In the genomic region with DNA sequence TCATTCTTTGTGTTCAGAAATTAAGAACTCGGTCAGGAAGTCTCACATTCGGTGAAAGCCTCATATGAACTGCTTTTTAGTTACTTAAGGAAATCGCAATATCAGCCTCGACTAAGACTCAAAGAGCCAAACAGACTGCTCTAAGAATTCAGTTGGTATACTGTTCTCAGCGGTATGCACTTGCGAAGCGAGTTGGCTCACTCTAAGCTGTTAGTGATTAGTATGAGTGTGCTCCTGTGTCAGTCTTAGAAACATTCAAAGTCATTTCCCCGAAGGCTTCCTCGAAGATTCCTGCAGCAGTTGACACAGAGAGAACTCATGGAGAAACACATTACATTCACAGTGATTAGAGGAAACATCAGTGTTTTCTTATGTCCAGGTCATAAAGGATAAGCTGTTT, we compare ENCODE assay signal across 25 mouse cellular contexts. TPM values are rescaled to one million over a fixed set of nuclear protein-coding genes. Genes with fewer than 3 reads are reported as not detected.
DNase-seq lines count a peak whose midpoint lies in the region; ATAC-seq and TF ChIP-seq lines count a peak whose summit lies in the region.
"Had no signal": no experiment of that assay in that cellular context is flagged by ENCODE, and none has a peak within 500 bp of the region (broad histone marks: within the 10 kb centered on the region; RNA-seq: fewer than 3 reads in every experiment).

No protein-coding gene starts in this region.

- TF ChIP-seq CTCF in hindbrain, postnatal 0 days (IDR thresholded peaks at IDR 0.05; ENCODE audit: low read depth) = no peak
- no peak for TF ChIP-seq CTCF in stomach, postnatal 0 days (IDR thresholded peaks at IDR 0.05; ENCODE audit: low read depth)

- H3K4me3 ChIP-seq in hindbrain, postnatal 0 days (ENCODE audit: low read length) = no peak overlapping the region
- no peak overlapping the region for H3K4me3 ChIP-seq in hindbrain, embryonic 16.5 days (ENCODE audit: low read length)
- no peak overlapping the region for H3K4me3 ChIP-seq in midbrain, embryonic 12.5 days
- H3K4me3 ChIP-seq in neural tube, embryonic 15.5 days (replicated peaks) = no peak overlapping the region
- H3K4me3 ChIP-seq in stomach, postnatal 0 days (ENCODE audit: low read depth, low read length) = no peak overlapping the region
- H3K4me3 ChIP-seq: embryonic facial prominence, embryonic 13.5 days; heart, embryonic 10.5 days; layer of hippocampus, adult 2 months; limb, embryonic 15.5 days; myocyte had no signal

- 35% methylated on average over 9 of the region's 9 CpGs for WGBS in hindbrain, postnatal 0 days
- WGBS in hindbrain, embryonic 16.5 days = 46% methylated on average over 9 of the region's 9 CpGs
- WGBS in midbrain, embryonic 12.5 days = 29% methylated on average over 9 of the region's 9 CpGs
- 27% methylated on average over 9 of the region's 9 CpGs for WGBS in neural tube, embryonic 15.5 days
- WGBS in stomach, postnatal 0 days = 55% methylated on average over 9 of the region's 9 CpGs

- no peaks in the 10 kb centered on the region for H3K9me3 ChIP-seq in hindbrain, postnatal 0 days (ENCODE audit: low read length)
- no peaks in the 10 kb centered on the region for H3K9me3 ChIP-seq in hindbrain, embryonic 16.5 days (ENCODE audit: control insufficient read depth, low read length)
- no peaks in the 10 kb centered on the region for H3K9me3 ChIP-seq in midbrain, embryonic 12.5 days
- no peaks in the 10 kb centered on the region for H3K9me3 ChIP-seq in neural tube, embryonic 15.5 days (replicated peaks)
- H3K9me3 ChIP-seq in stomach, postnatal 0 days (ENCODE audit: control insufficient read depth, low read length) = no peaks in the 10 kb centered on the region
- H3K9me3 ChIP-seq: embryonic facial prominence, embryonic 13.5 days; heart, embryonic 10.5 days; limb, embryonic 15.5 days had no signal

- H3K9ac ChIP-seq in hindbrain, postnatal 0 days (replicated peaks; ENCODE audit: low read length) = no peak overlapping the region
- no peak overlapping the region for H3K9ac ChIP-seq in hindbrain, embryonic 16.5 days (ENCODE audit: low read depth, low read length)
- no peak overlapping the region for H3K9ac ChIP-seq in midbrain, embryonic 12.5 days (replicated peaks)
- no peak overlapping the region for H3K9ac ChIP-seq in neural tube, embryonic 15.5 days (replicated peaks)
- H3K9ac ChIP-seq in stomach, postnatal 0 days (ENCODE audit: low read length) = no peak overlapping the region
- H3K9ac ChIP-seq: embryonic facial prominence, embryonic 13.5 days; limb, embryonic 15.5 days had no signal

- no peak for TF ChIP-seq EP300 in stomach, postnatal 0 days (optimal IDR thresholded peaks at IDR 0.05)

- H3K27me3 ChIP-seq in hindbrain, postnatal 0 days (ENCODE audit: insufficient read depth, low read length) = no peaks in the 10 kb centered on the region
- H3K27me3 ChIP-seq in hindbrain, embryonic 16.5 days (replicated peaks; ENCODE audit: control insufficient read depth, insufficient read depth, low read length) = no peaks in the 10 kb centered on the region
- H3K27me3 ChIP-seq in midbrain, embryonic 12.5 days = 0 out of 2 replicates have a peak, but pooled peaks cover 4% of the 10 kb centered on the region
- no peaks in the 10 kb centered on the region for H3K27me3 ChIP-seq in neural tube, embryonic 15.5 days (replicated peaks)
- H3K27me3 ChIP-seq in stomach, postnatal 0 days (ENCODE audit: control insufficient read depth, insufficient read depth, low read length) = no peaks in the 10 kb centered on the region
- H3K27me3 ChIP-seq: embryonic facial prominence, embryonic 13.5 days; limb, embryonic 15.5 days had no signal

- no peaks in the 10 kb centered on the region for H3K36me3 ChIP-seq in hindbrain, postnatal 0 days (ENCODE audit: insufficient read depth, low read length)
- H3K36me3 ChIP-seq in hindbrain, embryonic 16.5 days (ENCODE audit: control insufficient read depth, insufficient read depth, low read length) = no peaks in the 10 kb centered on the region
- H3K36me3 ChIP-seq in midbrain, embryonic 12.5 days = no peaks in the 10 kb centered on the region
- no peaks in the 10 kb centered on the region for H3K36me3 ChIP-seq in neural tube, embryonic 15.5 days
- no peaks in the 10 kb centered on the region for H3K36me3 ChIP-seq in stomach, postnatal 0 days (ENCODE audit: control insufficient read depth, insufficient read depth, low read length)
- H3K36me3 ChIP-seq: embryonic facial prominence, embryonic 13.5 days; heart, embryonic 10.5 days; limb, embryonic 15.5 days had no signal

- ATAC-seq in hindbrain, postnatal 0 days = no peak
- ATAC-seq in hindbrain, embryonic 16.5 days = no peak
- no peak for ATAC-seq in midbrain, embryonic 12.5 days (ENCODE audit: low FRiP score, low read depth)
- no peak for ATAC-seq in neural tube, embryonic 15.5 days (ENCODE audit: low FRiP score)
- no peak for ATAC-seq in stomach, postnatal 0 days (ENCODE audit: low FRiP score, low TSS enrichment)
- ATAC-seq: activated CD4-positive, CD25-positive, alpha-beta regulatory T cell, adult 4 months; CD4-positive, CD25-positive, alpha-beta regulatory T cell, adult 4 months; Patski had no signal

- H3K4me2 ChIP-seq in hindbrain, postnatal 0 days (ENCODE audit: low read depth, low read length) = no peak overlapping the region
- H3K4me2 ChIP-seq in hindbrain, embryonic 16.5 days (ENCODE audit: low read length) = no peak overlapping the region
- peak overlapping the region; percentile 33 for H3K4me2 ChIP-seq in midbrain, embryonic 12.5 days (replicated peaks)
- peak overlapping the region; percentile 20; the same call in 1 of the 2 replicates for H3K4me2 ChIP-seq in neural tube, embryonic 15.5 days
- no peak overlapping the region for H3K4me2 ChIP-seq in stomach, postnatal 0 days (replicated peaks; ENCODE audit: low read depth)
- H3K4me2 ChIP-seq: embryonic facial prominence, embryonic 13.5 days; limb, embryonic 15.5 days had no signal

- no peak overlapping the region for H3K27ac ChIP-seq in hindbrain, postnatal 0 days
- no peak overlapping the region for H3K27ac ChIP-seq in hindbrain, embryonic 16.5 days (ENCODE audit: low read depth, low read length)
- H3K27ac ChIP-seq in midbrain, embryonic 12.5 days (replicated peaks) = 0 out of 2 replicates have a peak overlapping the region, but pooled peaks have one; percentile 42
- H3K27ac ChIP-seq in neural tube, embryonic 15.5 days (replicated peaks) = no peak overlapping the region
- no peak overlapping the region for H3K27ac ChIP-seq in stomach, postnatal 0 days (replicated peaks)
- H3K27ac ChIP-seq: embryonic facial prominence, embryonic 13.5 days; heart, embryonic 10.5 days; layer of hippocampus, adult 2 months; limb, embryonic 15.5 days had no signal

- H3K4me1 ChIP-seq in hindbrain, postnatal 0 days (ENCODE audit: insufficient read depth, low read length) = no peaks in the 10 kb centered on the region
- no peaks in the 10 kb centered on the region for H3K4me1 ChIP-seq in hindbrain, embryonic 16.5 days (ENCODE audit: control insufficient read depth, insufficient read depth, low read depth, low read length)
- peaks cover 2% of the 10 kb centered on the region; the same call in 1 of the 2 replicates for H3K4me1 ChIP-seq in midbrain, embryonic 12.5 days
- peaks cover 9% of the 10 kb centered on the region; the same call in 1 of the 2 replicates for H3K4me1 ChIP-seq in neural tube, embryonic 15.5 days
- no peaks in the 10 kb centered on the region for H3K4me1 ChIP-seq in stomach, postnatal 0 days (replicated peaks; ENCODE audit: control insufficient read depth, insufficient read depth)
- H3K4me1 ChIP-seq: heart, embryonic 10.5 days had no signal

- DNase-seq in embryo, embryonic 11 days = peak; percentile 38
- DNase-seq in embryo, embryonic 10.5 days (ENCODE audit: low spot score) = no peak
- DNase-seq in hindbrain, postnatal 0 days (ENCODE audit: low spot score) = peak; percentile 6
- DNase-seq in frontal cortex, postnatal 36 days (ENCODE audit: low spot score in 2 of 2) = no peak
- no peak for DNase-seq in stomach, postnatal 0 days (ENCODE audit: low spot score)
- DNase-seq: adrenal gland, postnatal 14 days; cerebellum, adult 11-12 months; cerebellum, postnatal 14 days; kidney, adult 8-10 months; kidney, postnatal 14 days; layer of hippocampus, postnatal 36 days; lung, postnatal 14 days; thymus, postnatal 36 days had no signal

RNA-seq across cellular contexts. Expression of a gene that starts 4.1 kb away (rescaled TPM):
- total RNA-seq in hindbrain, postnatal 0 days (2014; rRNA removed) = 8.0 and 10.6 TPM in 2 replicates
- 3.2 and 3.4 TPM in 2 replicates for polyA plus RNA-seq in hindbrain, postnatal 0 days (2015; fragmentation: Nextera tagmentation; extraction: Ambion mirVana)
- polyA plus RNA-seq in hindbrain, embryonic 16.5 days (2015; fragmentation: Nextera tagmentation; extraction: Ambion mirVana) = 2.8 and 3.4 TPM in 2 replicates
- polyA plus RNA-seq in midbrain, embryonic 12.5 days (2016; fragmentation: Nextera tagmentation; extraction: Ambion mirVana) = 2.9 and 3.5 TPM in 2 replicates
- polyA plus RNA-seq in neural tube, embryonic 15.5 days (2015; fragmentation: Nextera tagmentation; extraction: Ambion mirVana) = 4.1 and 5.5 TPM in 2 replicates
- 0.40 and 0.64 TPM in 2 replicates for polyA plus RNA-seq in stomach, postnatal 0 days (2015; fragmentation: Nextera tagmentation; extraction: Ambion mirVana)
- total RNA-seq: megakaryocyte, adult 5-6 weeks had no signal
- polyA plus RNA-seq: CD4-positive, CD25-positive, alpha-beta regulatory T cell, adult 4 months; myocyte had no signal

Comparison
In these comparisons a context has a peak if more than half of its experiments do, and no peak if none do; other contexts are left out.
1. DNase-seq: peak in embryo, embryonic 11 days (single experiment) and hindbrain, postnatal 0 days (single experiment); none in embryo, embryonic 10.5 days (single experiment), frontal cortex, postnatal 36 days (0 of 2) and stomach, postnatal 0 days (single experiment).
2. H3K4me2 ChIP-seq: peak in midbrain, embryonic 12.5 days (single experiment) and neural tube, embryonic 15.5 days (single experiment); none in hindbrain, postnatal 0 days (single experiment), hindbrain, embryonic 16.5 days (single experiment) and stomach, postnatal 0 days (single experiment).